Mouse (Mus musculus) limb, embryonic 14.5 days (tissue): ENCODE measurements at regions not wholly inside any gene's neighbourhood (a gene's known extent, or its start where the extent isn't known, plus 50 kb on each side); places are given as distances from the start of the nearest gene placed in this dataset.

Source experiments
- ATAC-seq: fragments of 200-750 bp; cut with Nextera tagmentation; 2 replicates; pipeline ENCODE4 v1.8.0; 2017; ENCODE audit warnings: low read depth, moderate number of reproducible peaks, moderate TSS enrichment; ENCODE audit not compliant: low FRiP score
- DNase-seq: peaks from one replicate; pipeline ENCODE4 v3.0.0-alpha.2; 2015; ENCODE audit warnings: low spot score
- H3K27ac ChIP-seq: fragments of 300-500 bp; sonication (generic); replicated peaks from 2 replicates; pipeline ENCODE4 v1.5.1; 2014; ENCODE audit warnings: low read depth, mild to moderate bottlenecking, low read length, moderate library complexity, mixed read lengths
- H3K27me3 ChIP-seq: fragments of 300-500 bp; sonication (generic); 2 replicates; pipeline ENCODE4 v1.6.1; 2014; ENCODE audit warnings: low read length, mixed read lengths; ENCODE audit not compliant: control insufficient read depth, insufficient read depth
- H3K36me3 ChIP-seq: fragments of 300-500 bp; sonication (generic); 2 replicates; pipeline ENCODE4 v1.6.1; 2014; ENCODE audit warnings: mild to moderate bottlenecking, low read length, moderate library complexity, mixed read lengths; ENCODE audit not compliant: control insufficient read depth, insufficient read depth
- H3K4me1 ChIP-seq: fragments of 300-500 bp; sonication (generic); 2 replicates; pipeline ENCODE4 v1.6.1; 2014; ENCODE audit warnings: antibody characterized with exemption, low read length, mixed read lengths; ENCODE audit not compliant: control insufficient read depth, insufficient read depth
- H3K4me2 ChIP-seq: fragments of 300-500 bp; sonication (generic); replicated peaks from 2 replicates; pipeline ENCODE4 v1.6.1; 2014; ENCODE audit warnings: low read depth, mild to moderate bottlenecking, low read length, moderate library complexity; ENCODE audit not compliant: severe bottlenecking
- H3K4me3 ChIP-seq: fragments of 300-500 bp; sonication (generic); replicated peaks from 2 replicates; pipeline ENCODE4 v1.5.1; 2014; ENCODE audit warnings: low read length
- H3K9ac ChIP-seq: fragments of 300-500 bp; sonication (generic); 2 replicates; pipeline ENCODE4 v1.6.1; 2014; ENCODE audit warnings: mild to moderate bottlenecking, low read depth, low read length, moderate library complexity; ENCODE audit not compliant: severe bottlenecking
- H3K9me3 ChIP-seq: fragments of 300-500 bp; sonication (generic); 2 replicates; pipeline ENCODE4 v1.6.1; 2016; ENCODE audit warnings: low read length; ENCODE audit not compliant: control insufficient read depth
- POLR2A ChIP-seq: fragments of 200-500 bp; IDR thresholded peaks from 2 replicates; pipeline ENCODE4 v1.8.0; 2012; ENCODE audit warnings: inconsistent platforms, mild to moderate bottlenecking, moderate library complexity, borderline replicate concordance; ENCODE audit not compliant: insufficient read depth, insufficient read length; ENCODE audit errors: extremely low read depth
- WGBS: fragments of 180-500 bp; shearing (Covaris S2); extraction: QIAGEN DNeasy Blood & Tissue Kit; methylation state at CpG from one replicate; pipeline ENCODE4 v1.1.7; 2014; 5-methylcytosine and 5-hydroxymethylcytosine counted together

DNA sequence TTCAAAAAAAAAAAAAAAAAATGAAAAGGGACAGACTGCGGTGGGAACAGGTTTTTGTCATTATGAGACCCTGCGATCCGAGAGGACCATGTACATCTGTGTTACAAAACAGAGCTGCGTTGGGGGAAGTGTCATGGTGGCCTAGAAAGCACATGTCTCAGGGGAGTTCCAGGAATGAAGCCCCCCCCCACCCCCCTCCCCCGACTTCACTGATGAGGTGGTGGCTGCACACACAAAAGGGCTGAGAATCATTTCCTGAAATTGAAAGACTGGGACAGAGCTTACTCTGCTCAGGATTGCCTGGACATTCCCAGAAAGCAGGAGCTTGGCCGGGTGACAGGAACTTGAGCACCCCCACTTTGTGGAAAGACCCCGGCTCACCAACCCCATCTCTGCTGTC lies 54.7 kb upstream of the Habp2 start:
- Histone ChIP-seq H3K9ac (no peak overlapping the region), H3K4me3 (no peak overlapping the region), H3K9me3 (peaks cover 4% of the 10 kb centered on the region; the same call in 1 of the 2 replicates), H3K4me2 (no peak overlapping the region), H3K4me1 (peaks cover 18% of the 10 kb centered on the region; the same call in 1 of the 2 replicates), H3K36me3 (no peaks in the 10 kb centered on the region), H3K27ac (peak overlapping the region; percentile 61), H3K27me3 (no peaks in the 10 kb centered on the region)
- DNase-seq, result peak; percentile 21
- WGBS, result 54% methylated on average over 7 of the region's 7 CpGs
- TF ChIP-seq POLR2A, result no peak
- ATAC-seq, result peak; percentile 70

DNA sequence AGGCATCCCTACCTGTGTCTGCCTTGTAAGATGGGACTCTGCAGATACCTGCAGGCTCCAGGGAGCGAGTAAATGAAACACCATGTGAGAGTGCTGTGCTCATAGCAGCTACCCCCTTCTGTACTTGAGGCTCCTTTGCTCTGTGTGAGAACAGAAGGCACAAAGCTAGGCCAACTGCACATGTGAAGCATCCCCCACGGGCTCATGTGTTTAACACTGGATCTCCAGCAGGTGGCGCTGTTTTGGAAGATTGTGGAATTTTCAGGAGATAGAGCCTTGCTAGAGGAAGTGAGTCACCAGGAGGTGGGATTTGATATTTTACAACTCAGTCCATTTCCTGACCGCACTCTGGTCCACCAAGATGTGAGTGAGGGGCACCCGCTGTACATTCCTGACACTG lies 54.0 kb upstream of the Habp2 start:
- H3K4me3 ChIP-seq, result no peak overlapping the region
- DNase-seq, result no peak
- no peak overlapping the region for H3K9ac ChIP-seq
- WGBS, result 95% methylated on average over 5 of the region's 5 CpGs
- H3K36me3 ChIP-seq, result no peaks in the 10 kb centered on the region
- H3K27ac ChIP-seq, result peak overlapping the region; percentile 61
- no peak for ATAC-seq
- H3K9me3 ChIP-seq, result peaks cover 4% of the 10 kb centered on the region; the same call in 1 of the 2 replicates
- no peak for TF ChIP-seq POLR2A
- no peak overlapping the region for H3K4me2 ChIP-seq
- H3K4me1 ChIP-seq, result peaks cover 18% of the 10 kb centered on the region; the same call in 1 of the 2 replicates
- no peaks in the 10 kb centered on the region for H3K27me3 ChIP-seq

DNA sequence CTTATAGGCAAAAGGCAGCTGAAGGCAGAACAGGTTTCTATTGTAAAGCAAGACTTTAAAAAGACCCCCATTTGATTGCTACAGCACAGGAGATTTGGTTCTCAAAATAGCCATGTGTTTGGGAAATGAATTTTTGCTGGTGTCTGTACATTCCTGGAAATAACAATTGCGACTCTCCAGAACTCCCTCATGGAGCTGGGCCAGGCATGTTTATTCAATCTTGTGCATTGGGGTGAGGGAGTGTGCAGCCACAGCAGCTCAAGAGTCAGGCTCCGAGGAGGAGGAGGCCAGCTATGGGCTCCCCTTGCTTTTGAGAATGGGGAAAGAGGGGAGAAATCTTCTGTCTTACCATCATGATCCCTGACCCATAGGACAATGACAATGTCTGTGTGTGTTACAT lies 51.9 kb upstream of the Habp2 start:
- Histone ChIP-seq H3K9ac (no peak overlapping the region), H3K27ac (0 out of 2 replicates have a peak overlapping the region, but pooled peaks have one; percentile 38), H3K27me3 (no peaks in the 10 kb centered on the region), H3K4me1 (peaks cover 18% of the 10 kb centered on the region; the same call in 1 of the 2 replicates), H3K9me3 (peaks cover 4% of the 10 kb centered on the region; the same call in 1 of the 2 replicates), H3K4me3 (no peak overlapping the region), H3K4me2 (no peak overlapping the region), H3K36me3 (no peaks in the 10 kb centered on the region)
- ATAC-seq (no peak), DNase-seq (peak; percentile 70)
- no peak for TF ChIP-seq POLR2A
- WGBS, result 27% methylated on average over 2 of the region's 2 CpGs
